Mouse (Mus musculus): ENCODE measurements around the gene Gucy2c.

Gucy2c gene

DNA sequence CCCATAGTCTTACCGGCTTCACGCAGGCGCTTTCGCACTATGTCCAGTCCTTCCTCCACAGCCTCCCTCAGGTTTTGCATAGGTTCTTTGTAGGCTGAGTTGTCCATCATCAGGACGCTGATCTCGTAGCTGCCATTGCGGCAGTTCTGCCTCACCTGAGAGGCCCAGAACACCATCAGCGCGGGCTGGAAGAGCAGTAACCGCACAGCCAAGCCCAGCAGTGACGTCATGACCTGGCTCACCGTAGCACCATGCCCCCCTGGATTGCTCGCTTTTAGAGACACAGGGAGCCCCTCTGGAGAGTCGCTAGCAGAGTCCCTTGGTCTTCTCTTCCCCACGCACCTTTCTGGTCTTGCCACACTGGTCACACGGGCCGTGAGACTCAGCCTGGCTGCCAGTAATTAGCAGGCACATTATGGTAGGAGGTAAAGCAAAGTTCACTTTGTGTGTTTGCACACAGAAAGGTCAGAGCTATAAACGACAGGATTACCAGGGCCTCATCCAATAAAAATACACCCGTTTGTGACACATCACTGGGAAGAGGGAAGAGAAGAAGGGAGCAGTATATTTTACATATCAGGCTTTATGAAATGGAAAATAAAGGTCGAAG, at the start of gene Gucy2c:
Gene Gucy2c (minus strand): TSS at position 389 of the 610 bp plus-strand sequence.
- CTCF ChIA-PET = no interaction called here

GRCm38 (mm10) chr6:136828681-136829080, 47.1 kb upstream of the Gucy2c start:
- CTCF ChIA-PET = no interaction called here

GRCm38 (mm10) chr6:136827881-136828561, 46.5 kb upstream of the Gucy2c start, which contains the start of gene Wbp11:
Gene Wbp11 (minus strand): TSS chr6:136828233.
- CTCF ChIA-PET = no interaction called here

- CTCF ChIA-PET = no interaction called here
Measured at GRCm38 (mm10) chr6:136827516-136827880, 45.9 kb upstream of the Gucy2c start, which contains the start of gene BC049715. Gene BC049715 (plus strand): TSS chr6:136827626.

DNA sequence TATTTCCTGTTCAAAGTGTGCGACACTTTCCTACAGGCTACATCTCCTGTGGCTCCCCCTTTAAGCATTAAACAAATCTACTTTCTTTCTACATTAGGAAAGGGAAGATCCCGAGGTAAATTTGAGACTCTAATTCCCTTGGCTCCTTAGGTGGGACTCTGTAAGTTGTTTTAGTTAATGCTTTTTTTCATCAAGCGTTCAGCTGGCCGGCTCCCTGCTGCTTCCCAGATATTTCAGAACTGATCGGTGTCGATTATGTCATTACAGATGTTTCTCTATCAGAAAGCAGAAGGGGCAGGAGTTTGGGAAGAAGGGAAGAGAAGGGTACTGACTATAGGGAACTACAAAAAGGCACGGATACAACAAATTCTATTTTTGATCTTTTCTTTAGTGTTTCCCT, 45.6 kb upstream of the Gucy2c start:
- CTCF ChIA-PET = no interaction called here

- CTCF ChIA-PET = interaction anchor here (1.5 kb wide), 1 partner anchor 16 kb away, joined by 5 read pairs; no protein-coding TSS in a partner anchor
Measured at GRCm38 (mm10) chr6:136824987-136825386, 43.4 kb upstream of the Gucy2c start.

- CTCF ChIA-PET = interaction anchor here (1.0 to 1.5 kb wide), 2 partner anchors 10 to 13 kb away, joined by 3 to 4 read pairs; partner anchors contain the start of gene H2afj
Measured at GRCm38 (mm10) chr6:136821086-136821485, 39.5 kb upstream of the Gucy2c start.

DNA sequence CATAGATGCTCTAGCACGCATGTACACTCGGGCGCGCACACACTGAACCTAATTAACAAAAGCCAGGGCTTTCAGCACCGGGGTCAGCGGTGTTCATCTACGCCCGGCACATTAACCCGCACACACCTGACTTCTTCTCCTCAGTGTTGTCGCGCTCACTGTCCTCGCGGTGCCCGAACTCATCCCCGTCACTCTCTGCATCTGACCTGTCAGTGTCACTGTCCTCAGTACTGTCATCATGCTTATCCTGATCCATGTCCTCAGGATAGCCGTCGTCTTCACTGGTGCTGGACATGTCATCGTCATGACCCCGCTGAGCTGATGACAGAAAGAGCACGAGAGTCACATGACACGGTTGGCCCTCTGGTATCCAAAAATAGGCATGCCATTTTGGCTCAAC, 38.8 kb upstream of the Gucy2c start:
- CTCF ChIA-PET = interaction anchor here (0.9 to 1.5 kb wide), 2 partner anchors 9 to 12 kb away, joined by 3 read pairs; partner anchors contain the start of gene H2afj

- CTCF ChIA-PET = interaction anchor here (0.6 kb wide), 1 partner anchor 354 kb away, joined by 8 read pairs; no protein-coding TSS in a partner anchor
Measured at GRCm38 (mm10) chr6:136817549-136817948, 36.0 kb upstream of the Gucy2c start.

GRCm38 (mm10) chr6:136816826-136817225, 35.3 kb upstream of the Gucy2c start:
- CTCF ChIA-PET = no interaction called here

DNA sequence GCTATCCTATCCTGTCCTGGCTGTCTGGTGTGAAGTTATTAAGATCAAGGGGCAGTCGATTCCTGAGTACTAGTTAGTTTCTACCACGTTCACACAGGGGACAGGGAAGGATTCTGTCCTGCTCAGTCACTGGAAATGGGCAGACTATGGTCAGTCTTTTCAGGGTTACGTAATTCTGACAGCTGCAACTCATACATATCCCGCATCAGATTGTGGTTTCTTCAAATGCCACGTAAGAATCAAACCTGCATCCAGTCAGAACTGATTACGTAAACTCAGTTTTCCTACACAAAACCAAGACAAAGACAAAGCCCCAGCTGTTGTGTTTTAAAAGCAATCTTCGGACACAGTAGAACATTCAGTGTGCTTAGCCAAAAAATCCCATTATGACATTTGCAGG, 33.8 kb upstream of the Gucy2c start:
- CTCF ChIA-PET = no interaction called here

GRCm38 (mm10) chr6:136813117-136813516, 31.6 kb upstream of the Gucy2c start:
- CTCF ChIA-PET = no interaction called here

GRCm38 (mm10) chr6:136811196-136811595, 29.6 kb upstream of the Gucy2c start:
- CTCF ChIA-PET = interaction anchor here (0.7 kb wide), 1 partner anchor 9 kb away, joined by 3 read pairs; no protein-coding TSS in a partner anchor

GRCm38 (mm10) chr6:136809673-136810072, 28.1 kb upstream of the Gucy2c start:
- CTCF ChIA-PET = no interaction called here

- CTCF ChIA-PET = interaction anchor here (0.6 to 1.4 kb wide), 3 partner anchors 11 to 135 kb away, joined by 3 to 5 read pairs (median 3); no protein-coding TSS in a partner anchor
Measured at GRCm38 (mm10) chr6:136809077-136809476, 27.5 kb upstream of the Gucy2c start.

DNA sequence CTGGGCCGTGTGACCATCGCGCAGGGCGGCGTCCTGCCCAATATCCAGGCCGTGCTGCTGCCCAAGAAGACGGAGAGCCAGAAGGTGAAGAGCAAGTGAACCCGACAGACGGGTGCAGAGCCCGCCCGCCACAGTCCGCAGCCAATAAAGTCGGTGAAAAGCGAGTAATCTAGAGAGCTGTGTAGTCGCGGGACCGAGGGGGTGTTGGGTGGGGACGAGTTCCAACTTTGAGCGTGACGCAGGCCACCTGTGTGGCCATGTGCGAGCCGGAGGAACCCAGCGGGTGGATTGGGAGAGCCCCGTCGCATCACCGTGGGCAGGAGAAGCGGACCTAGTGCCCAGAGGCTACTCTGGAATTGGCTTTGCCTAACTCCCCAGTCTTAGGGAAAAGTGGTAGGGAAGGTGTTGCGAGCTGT, 27.1 kb upstream of the Gucy2c start:
- CTCF ChIA-PET = interaction anchor here (0.6 to 1.4 kb wide), 3 partner anchors 12 to 135 kb away, joined by 3 to 5 read pairs (median 3); no protein-coding TSS in a partner anchor

- CTCF ChIA-PET = interaction anchor here (1.1 to 1.4 kb wide), 2 partner anchors 12 to 17 kb away, joined by 3 to 5 read pairs; no protein-coding TSS in a partner anchor
Measured at GRCm38 (mm10) chr6:136808014-136808417, 26.5 kb upstream of the Gucy2c start, which contains the start of gene H2afj. Gene H2afj (plus strand): TSS chr6:136808244.

GRCm38 (mm10) chr6:136807395-136808013, 25.9 kb upstream of the Gucy2c start:
- CTCF ChIA-PET = interaction anchor here (1.4 kb wide), 1 partner anchor 13 kb away, joined by 3 read pairs; no protein-coding TSS in a partner anchor

DNA sequence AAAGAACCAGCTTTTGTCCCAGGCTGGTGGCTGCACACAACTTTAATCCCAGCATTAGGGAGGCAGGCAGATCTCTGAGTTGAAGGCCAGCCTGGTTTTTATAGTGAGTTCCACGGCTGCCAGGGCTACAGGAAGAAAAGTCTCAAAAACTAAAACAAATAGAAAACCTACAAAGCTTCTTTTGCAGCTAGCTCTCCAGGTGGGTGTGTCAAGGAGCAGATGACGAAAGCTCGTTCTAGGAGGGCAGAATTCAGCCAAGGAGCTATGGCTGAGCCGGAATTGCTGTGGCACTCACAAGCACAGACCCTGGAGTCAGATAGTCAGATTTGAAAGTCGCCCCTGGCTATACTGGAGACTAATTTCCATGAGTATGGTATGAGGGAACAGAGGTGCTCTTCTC, 25.3 kb upstream of the Gucy2c start:
- CTCF ChIA-PET = no interaction called here

- CTCF ChIA-PET = interaction anchor here (0.6 kb wide), 1 partner anchor 201 kb away, joined by 4 read pairs; no protein-coding TSS in a partner anchor
Measured at GRCm38 (mm10) chr6:136805409-136805775, 23.8 kb upstream of the Gucy2c start.

DNA sequence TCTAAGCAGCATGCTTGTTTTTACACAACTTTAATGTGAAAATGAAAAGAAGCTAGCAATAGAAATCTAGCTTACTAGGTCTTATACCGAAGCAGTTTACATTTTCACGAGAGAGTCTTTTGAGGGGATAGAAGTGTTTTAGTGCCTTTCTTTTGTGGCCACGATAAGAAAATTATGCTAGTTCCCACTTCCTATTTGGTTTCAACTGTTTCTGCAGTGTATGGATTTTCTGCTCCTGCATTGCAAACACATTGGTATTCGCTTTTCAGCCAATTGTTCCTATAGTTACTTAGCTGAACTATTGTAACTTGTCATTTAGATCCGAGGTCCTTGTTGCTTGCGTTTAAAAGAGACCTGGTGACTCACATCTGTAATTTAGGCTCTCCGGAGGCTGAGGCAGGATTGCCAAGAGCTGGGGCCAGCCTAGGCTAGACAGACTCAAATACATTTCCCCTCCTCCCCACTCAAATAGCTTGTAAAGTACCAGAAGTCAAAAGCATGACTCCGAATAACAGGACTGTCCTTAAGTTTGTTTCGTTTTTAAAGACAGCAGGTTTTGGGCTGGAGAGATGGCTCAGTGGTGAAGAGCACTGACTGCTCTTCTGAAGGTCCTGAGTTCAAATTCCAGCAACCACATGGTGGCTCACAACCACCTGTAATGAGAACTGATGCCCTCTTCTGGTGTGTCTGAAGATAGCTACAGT, 23.3 kb upstream of the Gucy2c start:
- CTCF ChIA-PET = interaction anchor here (0.7 kb wide), 2 partner anchors 8 to 1500 kb away, joined by 3 to 5 read pairs; no protein-coding TSS in a partner anchor
